ENCODE assay signal across 21 mouse cellular contexts in the genomic region with DNA sequence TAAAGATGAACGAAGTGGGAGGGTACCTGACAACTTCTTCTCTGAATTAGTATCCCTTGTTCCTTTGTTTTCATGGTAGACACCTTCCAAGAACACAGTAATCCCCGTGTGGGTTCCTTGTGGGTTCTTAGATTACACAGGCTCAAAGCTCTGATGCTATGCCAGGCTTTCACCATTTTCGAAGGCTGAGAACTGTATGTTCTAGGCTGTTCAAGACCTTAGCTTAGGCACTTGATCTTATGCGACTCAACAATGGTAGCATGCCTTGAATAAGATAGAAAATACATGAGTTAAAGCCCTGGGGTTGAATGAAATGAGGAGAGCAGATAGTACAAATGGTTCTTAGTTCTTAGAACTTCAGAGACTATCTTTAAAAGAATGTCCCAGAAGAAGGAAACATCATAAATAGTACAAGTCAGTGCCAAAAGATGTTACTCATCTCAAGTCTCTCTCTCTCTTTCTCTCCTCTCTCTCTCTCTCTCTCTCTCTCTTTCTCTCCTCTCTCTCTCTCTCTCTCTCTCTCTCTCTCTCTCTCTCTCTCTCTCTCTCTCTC.
DNase-seq lines count a peak whose midpoint lies in the region; ATAC-seq and TF ChIP-seq lines count a peak whose summit lies in the region.
"Had no signal": no experiment of that assay in that cellular context is flagged by ENCODE, and none has a peak within 500 bp of the region (broad histone marks: within the 10 kb centered on the region; RNA-seq: fewer than 3 reads in every experiment).

No protein-coding gene starts in this region.

- H3K4me3 ChIP-seq in heart, embryonic 13.5 days, result no peak overlapping the region
- H3K4me3 ChIP-seq in lung, postnatal 0 days (ENCODE audit: low read depth, low read length), result no peak overlapping the region
- no peak overlapping the region for H3K4me3 ChIP-seq in lung, adult 2 months (replicated peaks; ENCODE audit: extremely low read depth, low read depth, low read length)
- H3K4me3 ChIP-seq in midbrain, embryonic 15.5 days, result no peak overlapping the region
- H3K4me3 ChIP-seq: embryonic facial prominence, embryonic 12.5 days; hindbrain, embryonic 12.5 days; layer of hippocampus, adult 2 months; limb, embryonic 13.5 days; liver, embryonic 12.5 days; neural tube, embryonic 15.5 days; stomach, embryonic 15.5 days had no signal

- WGBS in heart, embryonic 13.5 days, result 76% methylated on average over 4 of the region's 4 CpGs
- 71% methylated on average over 4 of the region's 4 CpGs for WGBS in lung, postnatal 0 days
- WGBS in lung, adult 2 months, result 76% methylated on average over 4 of the region's 4 CpGs
- whole genome bisulfite sequencing in midbrain, embryonic 15.5 days, result 86% methylated on average over 4 of the region's 4 CpGs

- peak; percentile 79 for DNase-seq in heart, adult 11 months
- DNase-seq in heart, adult 18-20 months, result no peak
- DNase-seq in heart, postnatal 25 days (ENCODE audit: low spot score), result no peak
- DNase-seq in lung, postnatal 0 days (ENCODE audit: low spot score), result peak; percentile 75
- DNase-seq in lung, adult 2 months, result no peak
- DNase-seq: cerebellum, adult 11-12 months; cerebellum, adult 9-11 months; midbrain, embryonic 14.5 days; right cerebral cortex, postnatal 25 days had no signal

- H3K27me3 ChIP-seq in heart, embryonic 13.5 days (replicated peaks), result no peaks in the 10 kb centered on the region
- no peaks in the 10 kb centered on the region for H3K27me3 ChIP-seq in lung, postnatal 0 days (replicated peaks; ENCODE audit: insufficient read depth, low read length)
- H3K27me3 ChIP-seq in midbrain, embryonic 15.5 days (replicated peaks), result no peaks in the 10 kb centered on the region
- H3K27me3 ChIP-seq: embryonic facial prominence, embryonic 12.5 days; hindbrain, embryonic 12.5 days; limb, embryonic 13.5 days; liver, embryonic 12.5 days; neural tube, embryonic 15.5 days; Patski; stomach, embryonic 15.5 days had no signal

- H3K4me2 ChIP-seq in heart, embryonic 13.5 days, result no peak overlapping the region
- no peak overlapping the region for H3K4me2 ChIP-seq in lung, postnatal 0 days (replicated peaks; ENCODE audit: low read depth, low read length)
- no peak overlapping the region for H3K4me2 ChIP-seq in midbrain, embryonic 15.5 days
- H3K4me2 ChIP-seq: embryonic facial prominence, embryonic 12.5 days; hindbrain, embryonic 12.5 days; limb, embryonic 13.5 days; liver, embryonic 12.5 days; neural tube, embryonic 15.5 days; stomach, embryonic 15.5 days had no signal

- H3K4me1 ChIP-seq in heart, embryonic 13.5 days, result peaks cover 69% of the 10 kb centered on the region
- no peaks in the 10 kb centered on the region for H3K4me1 ChIP-seq in lung, postnatal 0 days (ENCODE audit: insufficient read depth, low read depth, low read length)
- H3K4me1 ChIP-seq in lung, adult 2 months (ENCODE audit: control insufficient read depth, insufficient read depth, low read length), result peaks cover 13% of the 10 kb centered on the region
- H3K4me1 ChIP-seq in midbrain, embryonic 15.5 days, result no peaks in the 10 kb centered on the region
- H3K4me1 ChIP-seq: embryonic facial prominence, embryonic 12.5 days; hindbrain, embryonic 12.5 days; limb, embryonic 13.5 days; neural tube, embryonic 15.5 days; stomach, embryonic 15.5 days had no signal

- peaks cover 4% of the 10 kb centered on the region; the same call in 1 of the 2 replicates for H3K36me3 ChIP-seq in heart, embryonic 13.5 days
- H3K36me3 ChIP-seq in lung, postnatal 0 days (ENCODE audit: insufficient read depth, low read length), result no peaks in the 10 kb centered on the region
- H3K36me3 ChIP-seq in midbrain, embryonic 15.5 days (replicated peaks), result no peaks in the 10 kb centered on the region
- H3K36me3 ChIP-seq: embryonic facial prominence, embryonic 12.5 days; hindbrain, embryonic 12.5 days; limb, embryonic 13.5 days; liver, embryonic 12.5 days; neural tube, embryonic 15.5 days; stomach, embryonic 15.5 days had no signal

- peak overlapping the region; percentile 69 for H3K27ac ChIP-seq in heart, embryonic 13.5 days (replicated peaks)
- peak overlapping the region; percentile 39; the same call in 1 of the 2 replicates for H3K27ac ChIP-seq in lung, postnatal 0 days (ENCODE audit: low read length)
- no peak overlapping the region for H3K27ac ChIP-seq in midbrain, embryonic 15.5 days
- H3K27ac ChIP-seq: embryonic facial prominence, embryonic 12.5 days; hindbrain, embryonic 12.5 days; hindbrain, postnatal 0 days; layer of hippocampus, adult 2 months; limb, embryonic 13.5 days; liver, embryonic 12.5 days; neural tube, embryonic 15.5 days; stomach, embryonic 15.5 days had no signal

- intact Hi-C loops in heart, postnatal 25 days (cut with DNase I), result no loop called here

- TF ChIP-seq EP300 in lung, postnatal 0 days (IDR thresholded peaks at IDR 0.05), result peak; percentile 66

- H3K9ac ChIP-seq in heart, embryonic 13.5 days, result no peak overlapping the region
- no peak overlapping the region for H3K9ac ChIP-seq in lung, postnatal 0 days (replicated peaks; ENCODE audit: low read depth)
- no peak overlapping the region for H3K9ac ChIP-seq in midbrain, embryonic 15.5 days
- H3K9ac ChIP-seq: embryonic facial prominence, embryonic 12.5 days; hindbrain, embryonic 12.5 days; limb, embryonic 13.5 days; liver, embryonic 12.5 days; neural tube, embryonic 15.5 days; stomach, embryonic 15.5 days had no signal

- H3K9me3 ChIP-seq in heart, embryonic 13.5 days, result no peaks in the 10 kb centered on the region
- H3K9me3 ChIP-seq in lung, postnatal 0 days (ENCODE audit: low read length), result no peaks in the 10 kb centered on the region
- H3K9me3 ChIP-seq in midbrain, embryonic 15.5 days, result no peaks in the 10 kb centered on the region
- H3K9me3 ChIP-seq: embryonic facial prominence, embryonic 12.5 days; hindbrain, embryonic 12.5 days; limb, embryonic 13.5 days; liver, embryonic 12.5 days; neural tube, embryonic 15.5 days; stomach, embryonic 15.5 days had no signal

- no peak for ATAC-seq in heart, embryonic 13.5 days (ENCODE audit: extremely low read depth, insufficient number of reproducible peaks, low FRiP score, low TSS enrichment)
- ATAC-seq in lung, postnatal 0 days, result peak; percentile 49
- ATAC-seq in midbrain, embryonic 15.5 days (replicated peaks), result no peak
- ATAC-seq: forebrain, embryonic 14.5 days; hindbrain, postnatal 0 days; Patski had no signal

- no peak for TF ChIP-seq CTCF in lung, postnatal 0 days (IDR thresholded peaks at IDR 0.05)
- no peak for TF ChIP-seq CTCF in lung, adult 2 months (IDR thresholded peaks at IDR 0.05; ENCODE audit: insufficient read depth, low read length)

- TF ChIP-seq POLR2A in lung, adult 2 months (IDR thresholded peaks at IDR 0.05; ENCODE audit: borderline replicate concordance, extremely low read depth, low read depth, low read length), result no peak

Comparison
In these comparisons a context has a peak if more than half of its experiments do, and no peak if none do; other contexts are left out.
1. DNase-seq: peak in heart, adult 11 months (single experiment) and lung, postnatal 0 days (single experiment); none in heart, adult 18-20 months (0 of 2), heart, postnatal 25 days (single experiment) and lung, adult 2 months (single experiment).